Mouse (Mus musculus) left cerebral cortex, postnatal 25 days (tissue): ENCODE results near the gene Stx5a. TPM values are rescaled to one million over a fixed set of nuclear protein-coding genes. Genes with fewer than 3 reads are reported as not detected.

ENCODE experiments used
- DNase-seq, 2 experiments: peaks; one replicate each; pipeline ENCODE4 v3.0.0; 2022; ENCODE audit warnings: low spot score in 2 of 2, mixed read lengths in 1 of 2
- intact Hi-C: fragments of 180-260 bp; cut with DNase I; formaldehyde crosslinking; loops from one replicate; pipeline ENCODE4 v1.15.1; 2025
- microRNA-seq, 2 experiments: library from miRNA; unstranded; fragments of <30 nt; microRNA quantifications; one replicate each; pipeline ENCODE4 v1.2.0; 2022
- total RNA-seq, 2 experiments: library from RNA; stranded (reverse); gene quantifications; 2 replicates each; pipeline ENCODE4 v1.2.3; 2021

Stx5a gene
- total RNA-seq, 2 experiments from 2014 or later: 61.5 to 70.1 TPM

- intact Hi-C loops: no loop called here
These were observed 33.0 kb downstream of the Stx5a start, which contains the start of gene Tmem179b for GRCm38 (mm10) chr19:8774086-8774835. Gene Tmem179b, minus strand, starts transcription at chr19:8774467.

GRCm38 (mm10) chr19:8774951-8775421 lies 33.8 kb downstream of the Stx5a start:
- intact Hi-C loops: no loop called here
- DNase-seq: peak in 1 of 2 experiments; percentile 18

More at GRCm38 (mm10) chr19:8774086-8774835, 33.0 kb downstream of the Stx5a start, which contains the start of gene Tmem179b:
- peak; percentile 97 for DNase-seq

GRCm38 (mm10) chr19:8786008-8786781 lies 45.0 kb downstream of the Stx5a start, which contains the start of gene Taf6l:
Gene Taf6l, minus strand, starts transcription at chr19:8786417.
- DNase-seq: peak; percentile 93 to 98
- intact Hi-C loops: no loop called here

GRCm38 (mm10) chr19:8788521-8788920 lies 47.3 kb downstream of the Stx5a start:
- no peak for DNase-seq
- intact Hi-C loops: no loop called here

- intact Hi-C loops: no loop called here
- peak in 1 of 2 experiments; percentile 60 for DNase-seq
These were observed 48.0 kb downstream of the Stx5a start for GRCm38 (mm10) chr19:8789171-8789570.

GRCm38 (mm10) chr19:8790171-8790570 lies 49.0 kb downstream of the Stx5a start:
- peak in 1 of 2 experiments; percentile 69 for DNase-seq
- intact Hi-C loops: no loop called here

- intact Hi-C loops: loop anchor here (1.0 kb wide), 1 partner anchor 21 kb away; the partner anchor contains the start of gene Ttc9c
- peak; percentile 88 to 96 for DNase-seq
These were observed 57.2 kb downstream of the Stx5a start, which contains the start of gene Polr2g for GRCm38 (mm10) chr19:8798264-8798946. Gene Polr2g, minus strand, starts transcription at chr19:8798577.

GRCm38 (mm10) chr19:8798947-8799315 lies 57.7 kb downstream of the Stx5a start:
- intact Hi-C loops: loop anchor here (1.0 kb wide), 1 partner anchor 20 kb away; the partner anchor contains the start of gene Ttc9c
- DNase-seq: no peak

- intact Hi-C loops: loop anchor here (2.0 kb wide), 1 partner anchor 17 kb away; the partner anchor contains the start of gene Ttc9c
- peak; percentile 96 to 99 for DNase-seq
These were observed 61.1 kb downstream of the Stx5a start, which contains the start of gene Zbtb3 for GRCm38 (mm10) chr19:8802130-8802821. Gene Zbtb3, plus strand, starts transcription at chr19:8802555.

- intact Hi-C loops: loop anchor here (2.0 kb wide), 1 partner anchor 16 kb away; the partner anchor contains the start of gene Ttc9c
- no peak for DNase-seq
These were observed 62.1 kb downstream of the Stx5a start for GRCm38 (mm10) chr19:8803204-8803780.

GRCm38 (mm10) chr19:8803879-8804660 lies 62.9 kb downstream of the Stx5a start:
- intact Hi-C loops: loop anchor here (2.0 kb wide), 1 partner anchor 15 kb away; the partner anchor contains the start of gene Ttc9c
- DNase-seq: no peak

Small RNAs within 50 kb of the gene (microRNA-seq; reads per million reads assigned to microRNA genes)
- 0 to 0.25 reads per million in 2 experiments for gene Mir6992

Other genes starting within 250 kb of the Stx5a start
- 10 to 100 TPM; 11.7 to 15.1 TPM for gene Slc22a8, start 150.2 kb upstream of the Stx5a start, total RNA-seq
- 1 to 10 TPM; 5.5 to 5.8 TPM for gene Slc22a6, start 123.4 kb upstream of the Stx5a start, total RNA-seq
- gene Chrm1, start 77.6 kb upstream of the Stx5a start, total RNA-seq: 100 to 1,000 TPM; 160 to 162 TPM
- 100 to 1,000 TPM; 148 to 161 TPM for gene Slc3a2, start 18.0 kb upstream of the Stx5a start, total RNA-seq
- gene Wdr74, start 5.6 kb upstream of the Stx5a start, total RNA-seq: 10 to 100 TPM; 46.0 to 58.5 TPM
- gene 1700092M07Rik, start 695 bp upstream of the Stx5a start, total RNA-seq: 1 to 10 TPM; 1.1 to 1.5 TPM
- gene Nxf1, start 15.7 kb downstream of the Stx5a start, total RNA-seq: 10 to 100 TPM; 87.4 to 92.0 TPM
- 10 to 100 TPM; 73.0 to 75.0 TPM for gene Tmem223, start 29.6 kb downstream of the Stx5a start, total RNA-seq
- 10 to 100 TPM; 10.6 to 10.9 TPM for gene Tmem179b, start 33.1 kb downstream of the Stx5a start, total RNA-seq
- 10 to 100 TPM; 12.0 to 12.4 TPM for gene Taf6l, start 45.0 kb downstream of the Stx5a start, total RNA-seq
- gene Polr2g, start 57.2 kb downstream of the Stx5a start, total RNA-seq: 100 to 1,000 TPM; 107 to 113 TPM
- 1 to 10 TPM; 5.9 to 7.1 TPM for gene Zbtb3, start 61.1 kb downstream of the Stx5a start, total RNA-seq
- 10 to 100 TPM; 35.1 to 35.5 TPM for gene Ttc9c, start 77.9 kb downstream of the Stx5a start, total RNA-seq
- gene Hnrnpul2, start 78.6 kb downstream of the Stx5a start, total RNA-seq: 100 to 1,000 TPM; 110 to 112 TPM
- not detected for gene AC129217.1, start 88.4 kb downstream of the Stx5a start, total RNA-seq
- 100 to 1,000 TPM; 111 to 112 TPM for gene Bscl2, start 96.1 kb downstream of the Stx5a start, total RNA-seq
- 100 to 1,000 TPM; 201 to 223 TPM for gene Gng3, start 97.8 kb downstream of the Stx5a start, total RNA-seq
- under 1 TPM; 0.92 to 0.96 TPM for gene Lrrn4cl, start 109.4 kb downstream of the Stx5a start, total RNA-seq
- gene Ubxn1, start 130.1 kb downstream of the Stx5a start, total RNA-seq: 10 to 100 TPM; 91.0 to 94.1 TPM
- 10 to 100 TPM; 32.3 to 35.6 TPM for gene Uqcc3, start 139.5 kb downstream of the Stx5a start, total RNA-seq
- 1 to 10 TPM; 5.4 to 7.2 TPM for gene Lbhd1, start 142.3 kb downstream of the Stx5a start, total RNA-seq
- not detected for gene Gm49403, start 142.5 kb downstream of the Stx5a start, total RNA-seq
- gene 1810009A15Rik, start 147.4 kb downstream of the Stx5a start, total RNA-seq: 10 to 100 TPM; 21.4 to 23.9 TPM
- gene Gm49416, start 147.5 kb downstream of the Stx5a start, total RNA-seq: 1 to 10 TPM; 2.4 to 3.3 TPM
- 10 to 100 TPM; 22.6 to 24.3 TPM for gene Ints5, start 151.6 kb downstream of the Stx5a start, total RNA-seq
- gene Ganab, start 156.7 kb downstream of the Stx5a start, total RNA-seq: 100 to 1,000 TPM in 1 of 2 experiments, 10 to 100 TPM in 1; 98.5 to 102 TPM
- 100 to 1,000 TPM; 151 to 163 TPM for gene B3gat3, start 179.0 kb downstream of the Stx5a start, total RNA-seq
- gene Rom1, start 187.9 kb downstream of the Stx5a start, total RNA-seq: 1 to 10 TPM; 5.7 TPM
- 1 to 10 TPM; 8.2 to 8.4 TPM for gene Eml3, start 188.1 kb downstream of the Stx5a start, total RNA-seq
- gene Mta2, start 200.5 kb downstream of the Stx5a start, total RNA-seq: 10 to 100 TPM; 46.0 to 46.9 TPM
- 10 to 100 TPM; 18.7 to 20.1 TPM for gene Tut1, start 212.4 kb downstream of the Stx5a start, total RNA-seq
- gene Eef1g, start 225.6 kb downstream of the Stx5a start, total RNA-seq: 100 to 1,000 TPM; 203 to 212 TPM
- gene Ahnak, start 247.9 kb downstream of the Stx5a start, total RNA-seq: 10 to 100 TPM; 20.2 to 21.0 TPM